Mouse (Mus musculus): ENCODE measurements around the gene Otp.

DNA sequence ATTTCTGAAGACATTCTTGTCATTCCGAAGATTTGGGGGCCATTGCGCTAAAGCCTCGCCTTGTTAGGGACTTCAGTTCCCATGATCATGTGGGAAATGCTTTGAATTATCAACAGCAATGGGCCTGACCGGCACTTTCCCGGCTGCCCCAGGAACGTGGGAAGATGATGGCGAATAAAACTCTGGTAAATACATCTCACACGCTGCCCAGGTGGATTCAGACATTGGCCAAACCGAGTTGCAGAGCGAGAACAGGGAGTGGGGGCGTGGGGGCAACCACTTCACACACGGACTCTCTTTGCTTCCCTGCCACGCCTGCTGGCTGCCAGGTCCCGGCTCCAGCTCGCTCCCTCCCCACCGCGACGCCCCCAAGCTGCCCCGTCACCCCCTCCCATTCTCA lies 3.0 kb upstream of the Otp start:
- no peak for TF ChIP-seq CTCF (IDR thresholded peaks at IDR 0.05; ENCODE audit: low read depth, low read length)
- no peak for TF ChIP-seq GATA2 (IDR thresholded peaks at IDR 0.05; ENCODE audit: borderline replicate concordance, low read depth, low read length)
- TF ChIP-seq TAL1 (conservative IDR thresholded peaks at IDR 0.05; ENCODE audit: low read depth, low read length) = no peak
- no peak for TF ChIP-seq GATA1 (IDR thresholded peaks at IDR 0.05; ENCODE audit: borderline replicate concordance, low read length)
- TF ChIP-seq POLR2AphosphoS5 (IDR thresholded peaks at IDR 0.05; ENCODE audit: insufficient replicate concordance, low read depth, low read length) = no peak

Data from G1E (cell line).